Mouse (Mus musculus): ENCODE measurements around the gene Dpep1. TPM values are rescaled to one million over a fixed set of nuclear protein-coding genes. Genes with fewer than 3 reads are reported as not detected.
A peak's percentile ranks its signal among the peaks of the same experiment; 100 is the strongest.

Dpep1 gene
- total RNA-seq (2015; ENCODE audit: low replicate concordance) (0.84 and 2.2 TPM in 2 replicates), total RNA-seq (2017; ENCODE audit: low replicate concordance) (0.39 TPM in 1 of 2 replicates, not detected in the other)

GRCm38 (mm10) chr8:123185566-123186409, at the start of gene Dpep1:
Gene Dpep1 (plus strand): TSS chr8:123186242.
- no peak for ATAC-seq (replicated peaks; ENCODE audit: low FRiP score, poor library complexity, severe bottlenecking)

- no peak for ATAC-seq (replicated peaks; ENCODE audit: low FRiP score, poor library complexity, severe bottlenecking)
Measured at GRCm38 (mm10) chr8:123136287-123136686, 49.8 kb upstream of the Dpep1 start.

- ATAC-seq (replicated peaks; ENCODE audit: low FRiP score, poor library complexity, severe bottlenecking) = no peak
Measured at GRCm38 (mm10) chr8:123137645-123138077, 48.4 kb upstream of the Dpep1 start.

- no peak for ATAC-seq (replicated peaks; ENCODE audit: low FRiP score, poor library complexity, severe bottlenecking)
Measured at GRCm38 (mm10) chr8:123138741-123139140, 47.3 kb upstream of the Dpep1 start.

GRCm38 (mm10) chr8:123141741-123142462, 44.1 kb upstream of the Dpep1 start:
- ATAC-seq (replicated peaks; ENCODE audit: low FRiP score, poor library complexity, severe bottlenecking) = no peak

- no peak for ATAC-seq (replicated peaks; ENCODE audit: low FRiP score, poor library complexity, severe bottlenecking)
Measured at GRCm38 (mm10) chr8:123145279-123145678, 40.8 kb upstream of the Dpep1 start.

GRCm38 (mm10) chr8:123146390-123146789, 39.7 kb upstream of the Dpep1 start:
- ATAC-seq (replicated peaks; ENCODE audit: low FRiP score, poor library complexity, severe bottlenecking) = no peak

GRCm38 (mm10) chr8:123150737-123151171, 35.3 kb upstream of the Dpep1 start:
- no peak for ATAC-seq (replicated peaks; ENCODE audit: low FRiP score, poor library complexity, severe bottlenecking)

- peak; percentile 44; the same call in 1 of the 2 replicates for ATAC-seq (replicated peaks; ENCODE audit: low FRiP score, poor library complexity, severe bottlenecking)
Measured at GRCm38 (mm10) chr8:123155177-123155576, 30.9 kb upstream of the Dpep1 start.

GRCm38 (mm10) chr8:123156070-123156773, 29.8 kb upstream of the Dpep1 start:
- ATAC-seq (replicated peaks; ENCODE audit: low FRiP score, poor library complexity, severe bottlenecking) = peak; percentile 82

- ATAC-seq (replicated peaks; ENCODE audit: low FRiP score, poor library complexity, severe bottlenecking) = no peak
Measured at GRCm38 (mm10) chr8:123157888-123158465, 28.1 kb upstream of the Dpep1 start, which contains the start of gene Sult5a1. Gene Sult5a1 (minus strand): TSS chr8:123158315.

- no peak for ATAC-seq (replicated peaks; ENCODE audit: low FRiP score, poor library complexity, severe bottlenecking)
Measured at GRCm38 (mm10) chr8:123181391-123181790, 4.7 kb upstream of the Dpep1 start.

- ATAC-seq (replicated peaks; ENCODE audit: low FRiP score, poor library complexity, severe bottlenecking) = no peak
Measured at GRCm38 (mm10) chr8:123188006-123188405, 2.0 kb downstream of the Dpep1 start.

- ATAC-seq (replicated peaks; ENCODE audit: low FRiP score, poor library complexity, severe bottlenecking) = no peak
Measured at GRCm38 (mm10) chr8:123188841-123189240, 2.8 kb downstream of the Dpep1 start.

- peak; percentile 63 for ATAC-seq (replicated peaks; ENCODE audit: low FRiP score, poor library complexity, severe bottlenecking)
Measured at GRCm38 (mm10) chr8:123190678-123191077, 4.6 kb downstream of the Dpep1 start.

- no peak for ATAC-seq (replicated peaks; ENCODE audit: low FRiP score, poor library complexity, severe bottlenecking)
Measured at GRCm38 (mm10) chr8:123191908-123192307, 5.9 kb downstream of the Dpep1 start.

GRCm38 (mm10) chr8:123193771-123194170, 7.7 kb downstream of the Dpep1 start:
- no peak for ATAC-seq (replicated peaks; ENCODE audit: low FRiP score, poor library complexity, severe bottlenecking)

GRCm38 (mm10) chr8:123197016-123197415, 11.0 kb downstream of the Dpep1 start:
- peak; percentile 60 for ATAC-seq (replicated peaks; ENCODE audit: low FRiP score, poor library complexity, severe bottlenecking)

GRCm38 (mm10) chr8:123199864-123200263, 13.8 kb downstream of the Dpep1 start:
- no peak for ATAC-seq (replicated peaks; ENCODE audit: low FRiP score, poor library complexity, severe bottlenecking)

- peak; percentile 63 for ATAC-seq (replicated peaks; ENCODE audit: low FRiP score, poor library complexity, severe bottlenecking)
Measured at GRCm38 (mm10) chr8:123202288-123202687, 16.2 kb downstream of the Dpep1 start.
